Mouse (Mus musculus) CD8-positive naive resting alpha-beta T cell, adult 2 months (primary cell): ENCODE results near the gene Dnajb12.

ENCODE experiments used
- DNase-seq, 2 experiments: peaks; one replicate each; pipeline ENCODE4 v3.0.0; 2022; ENCODE audit warnings: low read depth in 2 of 2, low spot score in 2 of 2

Dnajb12 gene

DNA sequence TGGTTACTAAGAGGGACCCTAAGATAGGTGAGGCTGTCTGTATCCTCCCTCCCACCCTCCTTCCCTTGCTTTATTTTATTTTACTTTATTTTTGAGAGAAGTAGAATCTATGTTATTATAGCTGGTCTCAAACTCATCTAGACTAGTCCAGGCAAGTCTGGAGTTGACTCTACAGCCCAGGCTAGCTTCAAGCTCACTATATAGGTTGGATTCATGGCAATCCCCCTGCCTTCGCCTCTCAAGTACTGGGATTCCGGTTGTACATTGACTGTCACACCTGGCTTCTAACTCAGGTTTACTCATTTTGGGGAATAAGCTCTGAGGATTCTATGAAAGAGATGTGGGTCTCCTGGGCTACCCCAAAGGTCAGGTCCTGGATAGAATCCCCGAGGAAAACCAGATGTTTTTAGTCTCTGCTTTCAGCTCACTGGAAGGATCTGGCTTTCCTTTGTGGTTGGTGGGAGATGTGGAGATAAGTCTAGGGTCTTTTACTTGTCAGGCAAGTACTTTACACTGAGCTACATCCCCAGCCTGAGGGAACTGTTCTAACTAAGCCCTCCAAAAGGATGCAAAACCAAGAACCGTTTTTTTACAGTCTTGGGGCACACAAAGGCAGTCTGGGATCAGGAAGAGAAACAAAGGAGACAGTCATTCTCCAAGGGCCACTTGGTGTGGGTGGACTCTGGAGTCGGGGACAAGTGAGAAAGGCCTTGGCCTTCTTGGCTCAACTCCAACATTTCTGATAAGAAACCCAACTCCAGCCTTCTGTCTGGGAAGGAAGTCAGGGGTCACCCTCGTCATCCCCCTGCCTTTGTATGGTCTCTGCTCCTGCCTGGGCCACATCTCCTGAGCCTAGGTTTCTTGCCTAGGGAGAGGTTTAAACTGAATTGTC is 69.3 kb downstream of the Dnajb12 start:
- DNase-seq = no peak
